In the genomic region with DNA sequence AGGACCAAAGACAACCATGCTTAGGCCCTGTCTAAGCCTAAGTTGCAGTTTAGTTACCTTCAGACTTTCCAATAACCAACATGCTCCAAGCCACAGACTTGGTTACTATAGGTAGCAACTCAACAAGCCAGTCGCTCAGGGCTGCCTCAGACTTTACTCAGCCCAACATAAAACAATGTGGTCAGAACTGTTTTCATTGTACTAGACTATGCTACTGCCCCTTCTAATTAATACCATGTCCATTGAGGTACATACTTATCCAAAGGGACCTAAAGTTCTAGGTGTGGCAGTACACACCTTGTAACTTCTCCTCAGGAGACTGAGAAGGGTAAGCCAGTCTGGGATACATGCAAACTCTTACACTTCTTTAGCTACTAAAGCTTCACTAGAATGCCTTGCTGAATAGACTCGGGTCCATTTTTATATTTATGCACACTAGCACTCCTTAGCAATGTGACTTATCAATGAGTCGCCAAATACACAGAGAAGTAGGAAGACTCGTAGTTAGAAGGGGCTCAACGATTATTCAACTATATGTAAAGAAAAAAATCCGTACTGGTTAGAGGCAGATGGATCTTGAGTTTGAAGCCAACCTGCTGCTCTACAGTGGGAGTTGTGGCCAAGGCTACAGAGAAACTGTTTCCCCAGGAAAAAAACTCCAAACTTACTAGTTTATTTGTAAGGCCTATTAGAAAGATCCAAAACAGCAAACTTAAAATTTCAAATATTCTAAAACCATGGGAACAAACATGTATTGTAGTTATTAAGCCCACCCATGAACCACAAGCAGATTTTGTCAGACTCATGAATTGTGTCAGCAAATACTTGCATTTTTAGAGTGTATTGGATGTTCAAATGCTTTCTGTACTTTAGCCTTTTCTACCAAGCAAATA, we compare ENCODE assay signal across 9 mouse cellular contexts. TPM values are rescaled to one million over a fixed set of nuclear protein-coding genes. Genes with fewer than 3 reads are reported as not detected.
DNase-seq lines count a peak whose midpoint lies in the region; ATAC-seq and TF ChIP-seq lines count a peak whose summit lies in the region.
"Had no signal": no experiment of that assay in that cellular context is flagged by ENCODE, and none has a peak within 500 bp of the region (broad histone marks: within the 10 kb centered on the region; RNA-seq: fewer than 3 reads in every experiment).

No protein-coding gene starts in this region.

- no peak overlapping the region for H3K4me3 ChIP-seq in lung, embryonic 16.5 days (ENCODE audit: low read length)
- H3K4me3 ChIP-seq in embryonic facial prominence, embryonic 15.5 days (replicated peaks), result peak overlapping the region; percentile 11
- peak overlapping the region; percentile 34 for H3K4me3 ChIP-seq in limb, embryonic 14.5 days (replicated peaks; ENCODE audit: low read length)
- H3K4me3 ChIP-seq in stomach, embryonic 14.5 days (ENCODE audit: low read depth, low read length), result peak overlapping the region; percentile 90; the same call in 1 of the 2 replicates

- no peak overlapping the region for H3K27ac ChIP-seq in lung, embryonic 16.5 days (ENCODE audit: low read length)
- peak overlapping the region; percentile 39; the same call in 1 of the 2 replicates for H3K27ac ChIP-seq in embryonic facial prominence, embryonic 15.5 days (replicated peaks)
- H3K27ac ChIP-seq in limb, embryonic 14.5 days (replicated peaks; ENCODE audit: low read depth, low read length), result no peak overlapping the region
- H3K27ac ChIP-seq in stomach, embryonic 14.5 days (ENCODE audit: low read length), result no peak overlapping the region

- DNase-seq in lung, postnatal 4 days, result no peak
- DNase-seq in limb, embryonic 14.5 days (ENCODE audit: low spot score), result no peak
- DNase-seq in testis, postnatal 10 days (ENCODE audit: low spot score), result no peak
- no peak for DNase-seq in yolk sac, embryonic 10.5 days (ENCODE audit: low spot score)
- DNase-seq in urinary bladder, adult 18-20 months (ENCODE audit: low spot score in 2 of 2), result no peak
- DNase-seq: kidney, adult 2 months had no signal

- peak; percentile 34; the same call in 1 of the 2 replicates for TF ChIP-seq POLR2A in limb, embryonic 14.5 days (IDR thresholded peaks at IDR 0.05; ENCODE audit: borderline replicate concordance, extremely low read depth, insufficient read depth, insufficient read length)

- H3K9me3 ChIP-seq in lung, embryonic 16.5 days (ENCODE audit: control insufficient read depth, low read length), result no peaks in the 10 kb centered on the region
- no peaks in the 10 kb centered on the region for H3K9me3 ChIP-seq in embryonic facial prominence, embryonic 15.5 days (replicated peaks)
- no peaks in the 10 kb centered on the region for H3K9me3 ChIP-seq in limb, embryonic 14.5 days (ENCODE audit: control insufficient read depth, low read length)
- H3K9me3 ChIP-seq in stomach, embryonic 14.5 days (ENCODE audit: control insufficient read depth, low read depth, low read length), result no peaks in the 10 kb centered on the region

- WGBS in lung, embryonic 16.5 days, result 58% methylated on average over 6 of the region's 6 CpGs
- 71% methylated on average over 6 of the region's 6 CpGs for WGBS in embryonic facial prominence, embryonic 15.5 days
- 80% methylated on average over 6 of the region's 6 CpGs for WGBS in limb, embryonic 14.5 days
- 70% methylated on average over 6 of the region's 6 CpGs for WGBS in stomach, embryonic 14.5 days

- no peak for ATAC-seq in lung, embryonic 16.5 days (ENCODE audit: low read depth)
- no peak for ATAC-seq in embryonic facial prominence, embryonic 15.5 days (ENCODE audit: insufficient number of reproducible peaks, low FRiP score, low TSS enrichment, low read depth)
- no peak for ATAC-seq in limb, embryonic 14.5 days (ENCODE audit: low FRiP score, low read depth)
- no peak for ATAC-seq in stomach, embryonic 14.5 days (ENCODE audit: insufficient number of reproducible peaks, insufficient read depth, low FRiP score, low read depth)

- peak overlapping the region; percentile 25 for H3K4me2 ChIP-seq in lung, embryonic 16.5 days (ENCODE audit: low read depth, low read length)
- peak overlapping the region; percentile 54 for H3K4me2 ChIP-seq in embryonic facial prominence, embryonic 15.5 days (replicated peaks)
- peak overlapping the region; percentile 63 for H3K4me2 ChIP-seq in limb, embryonic 14.5 days (replicated peaks; ENCODE audit: low read depth, low read length, severe bottlenecking)
- peak overlapping the region; percentile 56; the same call in 1 of the 2 replicates for H3K4me2 ChIP-seq in stomach, embryonic 14.5 days (replicated peaks; ENCODE audit: low read depth, low read length)

- peaks cover 9% of the 10 kb centered on the region for H3K4me1 ChIP-seq in lung, embryonic 16.5 days (replicated peaks; ENCODE audit: control insufficient read depth, insufficient read depth, low read length)
- H3K4me1 ChIP-seq in embryonic facial prominence, embryonic 15.5 days, result peaks cover 2% of the 10 kb centered on the region; the same call in 1 of the 2 replicates
- H3K4me1 ChIP-seq in limb, embryonic 14.5 days (ENCODE audit: control insufficient read depth, insufficient read depth, low read length), result peaks cover 8% of the 10 kb centered on the region; the same call in 1 of the 2 replicates
- 0 out of 2 replicates have a peak, but pooled peaks cover 5% of the 10 kb centered on the region for H3K4me1 ChIP-seq in stomach, embryonic 14.5 days (ENCODE audit: control insufficient read depth, insufficient read depth, low read length)

- no peaks in the 10 kb centered on the region for H3K27me3 ChIP-seq in lung, embryonic 16.5 days (ENCODE audit: control insufficient read depth, insufficient read depth, low read depth, low read length)
- H3K27me3 ChIP-seq in embryonic facial prominence, embryonic 15.5 days, result no peaks in the 10 kb centered on the region
- no peaks in the 10 kb centered on the region for H3K27me3 ChIP-seq in limb, embryonic 14.5 days (ENCODE audit: control insufficient read depth, insufficient read depth, low read length)
- H3K27me3 ChIP-seq in stomach, embryonic 14.5 days (ENCODE audit: control insufficient read depth, insufficient read depth, low read length), result no peaks in the 10 kb centered on the region

- no peak overlapping the region for H3K9ac ChIP-seq in lung, embryonic 16.5 days (ENCODE audit: low read length)
- H3K9ac ChIP-seq in embryonic facial prominence, embryonic 15.5 days, result no peak overlapping the region
- H3K9ac ChIP-seq in limb, embryonic 14.5 days (ENCODE audit: low read depth, low read length, severe bottlenecking), result no peak overlapping the region
- no peak overlapping the region for H3K9ac ChIP-seq in stomach, embryonic 14.5 days (replicated peaks; ENCODE audit: low read depth, low read length)

- H3K36me3 ChIP-seq in lung, embryonic 16.5 days (ENCODE audit: control insufficient read depth, insufficient read depth, low read length), result peaks cover 14% of the 10 kb centered on the region
- H3K36me3 ChIP-seq in embryonic facial prominence, embryonic 15.5 days, result peaks cover 17% of the 10 kb centered on the region
- peaks cover 29% of the 10 kb centered on the region for H3K36me3 ChIP-seq in limb, embryonic 14.5 days (ENCODE audit: control insufficient read depth, insufficient read depth, low read length)
- peaks cover 12% of the 10 kb centered on the region for H3K36me3 ChIP-seq in stomach, embryonic 14.5 days (ENCODE audit: control insufficient read depth, insufficient read depth, low read length)

RNA-seq across cellular contexts. Expression of a gene that starts 6.2 kb away (rescaled TPM):
- 1,792 and 1,937 TPM in 2 replicates for polyA plus RNA-seq in lung, embryonic 16.5 days (2015; fragmentation: Nextera tagmentation; extraction: Ambion mirVana)
- 1,738 and 1,786 TPM in 2 replicates for polyA plus RNA-seq in embryonic facial prominence, embryonic 15.5 days (2015; fragmentation: Nextera tagmentation; extraction: Ambion mirVana)
- 871 and 951 TPM in 2 replicates for polyA plus RNA-seq in limb, embryonic 14.5 days (2012; rRNA removed)
- 1,919 and 2,014 TPM in 2 replicates for polyA plus RNA-seq in limb, embryonic 14.5 days (2014; fragmentation: Nextera tagmentation; extraction: Ambion mirVana)
- 1,982 and 2,067 TPM in 2 replicates for polyA plus RNA-seq in stomach, embryonic 14.5 days (2014; fragmentation: Nextera tagmentation; extraction: Ambion mirVana)

RNA-seq across cellular contexts. Expression of a gene that starts 8.5 kb away (rescaled TPM):
- polyA plus RNA-seq in lung, embryonic 16.5 days (2015; fragmentation: Nextera tagmentation; extraction: Ambion mirVana), result 37.9 and 41.3 TPM in 2 replicates
- 36.8 and 42.2 TPM in 2 replicates for polyA plus RNA-seq in embryonic facial prominence, embryonic 15.5 days (2015; fragmentation: Nextera tagmentation; extraction: Ambion mirVana)
- 80.3 and 99.4 TPM in 2 replicates for polyA plus RNA-seq in limb, embryonic 14.5 days (2012; rRNA removed)
- 33.1 and 39.2 TPM in 2 replicates for polyA plus RNA-seq in limb, embryonic 14.5 days (2014; fragmentation: Nextera tagmentation; extraction: Ambion mirVana)
- 29.2 and 31.6 TPM in 2 replicates for polyA plus RNA-seq in stomach, embryonic 14.5 days (2014; fragmentation: Nextera tagmentation; extraction: Ambion mirVana)

RNA-seq across cellular contexts. Expression of a gene that starts 9.1 kb away (rescaled TPM):
- polyA plus RNA-seq in lung, embryonic 16.5 days (2015; fragmentation: Nextera tagmentation; extraction: Ambion mirVana), result 188 and 190 TPM in 2 replicates
- polyA plus RNA-seq in embryonic facial prominence, embryonic 15.5 days (2015; fragmentation: Nextera tagmentation; extraction: Ambion mirVana), result 173 and 176 TPM in 2 replicates
- polyA plus RNA-seq in limb, embryonic 14.5 days (2012; rRNA removed), result 115 and 139 TPM in 2 replicates
- polyA plus RNA-seq in limb, embryonic 14.5 days (2014; fragmentation: Nextera tagmentation; extraction: Ambion mirVana), result 162 and 164 TPM in 2 replicates
- 157 and 164 TPM in 2 replicates for polyA plus RNA-seq in stomach, embryonic 14.5 days (2014; fragmentation: Nextera tagmentation; extraction: Ambion mirVana)

RNA-seq across cellular contexts. Expression of a gene that starts 47.1 kb away (rescaled TPM):
- 3.4 and 3.8 TPM in 2 replicates for polyA plus RNA-seq in lung, embryonic 16.5 days (2015; fragmentation: Nextera tagmentation; extraction: Ambion mirVana)
- 21.1 and 21.5 TPM in 2 replicates for polyA plus RNA-seq in embryonic facial prominence, embryonic 15.5 days (2015; fragmentation: Nextera tagmentation; extraction: Ambion mirVana)
- 11.3 and 11.6 TPM in 2 replicates for polyA plus RNA-seq in limb, embryonic 14.5 days (2012; rRNA removed)
- polyA plus RNA-seq in limb, embryonic 14.5 days (2014; fragmentation: Nextera tagmentation; extraction: Ambion mirVana), result 12.5 TPM in 2 replicates
- 10.2 and 10.7 TPM in 2 replicates for polyA plus RNA-seq in stomach, embryonic 14.5 days (2014; fragmentation: Nextera tagmentation; extraction: Ambion mirVana)

RNA-seq across cellular contexts. Expression of a gene that starts 56.2 kb away (rescaled TPM):
- polyA plus RNA-seq in lung, embryonic 16.5 days (2015; fragmentation: Nextera tagmentation; extraction: Ambion mirVana), result 7.2 and 8.9 TPM in 2 replicates
- polyA plus RNA-seq in embryonic facial prominence, embryonic 15.5 days (2015; fragmentation: Nextera tagmentation; extraction: Ambion mirVana), result 4.3 and 4.8 TPM in 2 replicates
- polyA plus RNA-seq in limb, embryonic 14.5 days (2012; rRNA removed), result 4.1 and 4.3 TPM in 2 replicates
- 3.4 and 3.8 TPM in 2 replicates for polyA plus RNA-seq in limb, embryonic 14.5 days (2014; fragmentation: Nextera tagmentation; extraction: Ambion mirVana)
- 3.7 and 4.7 TPM in 2 replicates for polyA plus RNA-seq in stomach, embryonic 14.5 days (2014; fragmentation: Nextera tagmentation; extraction: Ambion mirVana)
